Mouse (Mus musculus) WW6 (cell line): ENCODE data around the gene Pola1.
"Not testable (repeated sequence)": the region's sequence is repeated elsewhere in the genome, so short reads cannot be mapped to it uniquely, and the experiment has no call there.

Source experiments
- DNase-seq: peaks from one replicate; pipeline ENCODE4 v3.0.0-alpha.2; 2013; ENCODE audit warnings: low read depth, low spot score

The Pola1 gene

GRCm38 (mm10) chrX:93429738-93430260, 202.2 kb downstream of the Pola1 start:
- DNase-seq: no peak

- no peak for DNase-seq
These were observed 202.8 kb downstream of the Pola1 start for GRCm38 (mm10) chrX:93428956-93429737.

DNA sequence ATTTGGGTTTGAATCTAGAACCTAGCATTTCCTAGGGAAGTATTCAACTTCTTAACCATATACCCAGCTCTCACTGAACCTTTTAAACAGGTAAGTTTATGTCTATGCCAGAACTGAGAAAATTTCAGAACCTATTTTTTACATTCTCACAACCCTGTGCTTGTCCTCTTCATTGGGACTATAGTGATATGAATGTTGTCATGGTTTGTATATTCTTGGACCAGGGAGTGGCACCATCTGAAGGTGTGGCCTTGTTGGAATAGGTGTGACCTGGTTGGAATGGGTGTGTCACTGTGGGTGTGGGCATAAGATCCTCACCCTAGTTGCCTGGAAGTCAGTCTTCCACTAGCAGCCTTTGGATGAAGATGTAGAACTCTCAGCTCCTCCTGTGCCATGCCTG, 231.1 kb downstream of the Pola1 start:
- not testable (repeated sequence) for DNase-seq

GRCm38 (mm10) chrX:93397089-93397488, 234.9 kb downstream of the Pola1 start:
- DNase-seq: no peak

- DNase-seq: no peak
These were observed 254.5 kb downstream of the Pola1 start for GRCm38 (mm10) chrX:93377285-93377972.

DNA sequence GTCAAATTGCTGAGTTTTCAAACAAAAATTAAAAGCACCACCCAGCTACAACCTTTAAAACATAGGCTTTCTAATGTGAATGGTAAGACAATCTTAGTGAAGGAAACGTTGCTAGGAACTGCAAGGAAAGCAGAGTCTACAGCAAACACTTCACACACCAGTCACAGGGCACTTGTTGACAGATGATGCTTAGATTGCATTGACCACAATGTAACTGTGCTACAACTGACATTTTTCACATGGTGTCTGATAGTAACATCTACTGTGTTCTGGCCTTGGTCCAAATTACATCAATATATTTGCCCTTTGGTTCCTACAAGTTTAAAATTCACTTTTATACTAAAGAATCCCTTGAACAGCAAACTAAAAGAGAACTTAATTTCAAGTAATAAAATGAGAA, 258.5 kb downstream of the Pola1 start:
- DNase-seq: no peak

GRCm38 (mm10) chrX:93369708-93370107, 262.2 kb downstream of the Pola1 start:
- no peak for DNase-seq

DNA sequence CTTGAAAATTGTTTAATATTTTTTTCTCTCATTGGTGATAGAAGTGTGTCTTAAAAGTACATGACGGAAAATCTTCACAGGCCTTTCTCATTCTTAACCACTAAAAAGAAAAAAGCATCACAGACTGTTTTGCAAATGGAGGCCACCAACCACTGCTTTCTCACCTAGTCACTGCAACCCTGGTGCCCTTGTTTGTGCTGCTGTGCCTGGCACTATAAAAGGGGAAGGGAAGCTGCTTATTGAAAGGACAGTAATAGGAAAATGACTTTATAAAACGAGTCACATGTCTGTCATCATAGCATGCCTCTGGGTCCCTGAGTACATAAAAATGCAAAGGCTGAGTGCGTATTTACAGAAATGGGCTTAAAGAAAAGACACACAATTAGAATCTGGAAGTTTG, 263.7 kb downstream of the Pola1 start:
- DNase-seq: no peak

DNA sequence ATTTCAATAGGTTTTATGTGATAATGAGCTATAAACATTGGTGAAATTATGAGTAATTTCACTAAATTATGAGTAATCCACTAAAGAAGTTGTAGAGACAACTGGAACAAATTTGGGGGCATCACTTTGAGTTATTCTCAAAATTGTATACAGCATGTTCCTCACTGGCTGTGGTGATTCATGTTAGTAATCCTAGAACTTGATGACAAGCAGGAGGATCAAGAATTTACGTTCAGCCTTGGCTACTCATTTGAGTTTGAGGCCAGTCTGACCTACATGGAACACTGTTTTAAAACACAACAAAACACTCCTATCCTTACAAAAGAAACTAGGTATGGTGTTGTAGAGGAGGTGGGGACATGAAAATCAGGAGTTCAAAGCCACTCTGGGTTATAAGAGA, 310.6 kb downstream of the Pola1 start:
- no peak for DNase-seq

GRCm38 (mm10) chrX:93319979-93320378, 312.0 kb downstream of the Pola1 start:
- DNase-seq: no peak

DNA sequence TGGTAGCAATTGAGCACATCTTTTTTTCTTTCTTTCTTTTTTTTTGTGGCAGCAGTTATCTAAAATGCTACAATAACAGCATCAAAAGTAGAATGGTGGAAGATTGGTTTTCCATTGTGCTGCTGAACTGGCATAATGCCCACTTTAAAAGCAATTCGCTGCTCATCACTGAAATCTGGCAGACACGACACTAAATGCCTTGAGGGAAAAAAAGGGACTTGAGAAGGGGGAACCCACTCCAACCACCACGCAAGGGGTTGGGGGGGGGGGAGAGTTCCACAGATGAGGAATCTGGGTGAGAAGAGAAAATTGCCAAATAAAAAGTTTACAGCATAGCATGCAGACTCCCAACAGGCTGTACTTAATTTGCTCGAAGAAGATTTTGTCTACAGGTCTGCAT, 314.4 kb downstream of the Pola1 start:
- no peak for DNase-seq

GRCm38 (mm10) chrX:93305780-93306179, 326.2 kb downstream of the Pola1 start:
- no peak for DNase-seq

GRCm38 (mm10) chrX:93301798-93302197, 330.2 kb downstream of the Pola1 start:
- DNase-seq: no peak

- DNase-seq: no peak
These were observed 331.7 kb downstream of the Pola1 start for GRCm38 (mm10) chrX:93300183-93300815.

DNA sequence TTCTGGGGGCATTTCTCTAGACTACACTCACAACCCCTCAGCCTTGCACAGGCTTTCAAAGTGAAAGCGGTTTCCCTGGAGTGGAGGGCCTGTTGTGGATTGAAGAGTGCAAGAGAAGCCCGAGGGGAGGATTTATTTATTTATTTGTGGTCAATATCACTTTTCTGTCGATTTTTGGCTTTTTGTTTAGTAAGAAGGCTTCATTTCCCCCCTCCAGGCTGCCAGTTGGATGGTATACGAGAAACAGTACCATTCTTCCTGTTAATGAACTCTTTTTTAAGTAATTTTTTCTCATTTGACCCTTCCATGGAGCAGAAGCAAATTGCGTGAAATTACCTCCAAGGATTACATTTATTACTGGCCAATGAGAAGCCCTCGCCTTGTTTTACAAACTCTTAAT, 332.2 kb downstream of the Pola1 start:
- no peak for DNase-seq

GRCm38 (mm10) chrX:93299046-93299626, 332.8 kb downstream of the Pola1 start:
- DNase-seq: no peak

GRCm38 (mm10) chrX:93297001-93297441, 334.9 kb downstream of the Pola1 start:
- no peak for DNase-seq

GRCm38 (mm10) chrX:93295819-93296218, 336.1 kb downstream of the Pola1 start:
- no peak for DNase-seq

DNA sequence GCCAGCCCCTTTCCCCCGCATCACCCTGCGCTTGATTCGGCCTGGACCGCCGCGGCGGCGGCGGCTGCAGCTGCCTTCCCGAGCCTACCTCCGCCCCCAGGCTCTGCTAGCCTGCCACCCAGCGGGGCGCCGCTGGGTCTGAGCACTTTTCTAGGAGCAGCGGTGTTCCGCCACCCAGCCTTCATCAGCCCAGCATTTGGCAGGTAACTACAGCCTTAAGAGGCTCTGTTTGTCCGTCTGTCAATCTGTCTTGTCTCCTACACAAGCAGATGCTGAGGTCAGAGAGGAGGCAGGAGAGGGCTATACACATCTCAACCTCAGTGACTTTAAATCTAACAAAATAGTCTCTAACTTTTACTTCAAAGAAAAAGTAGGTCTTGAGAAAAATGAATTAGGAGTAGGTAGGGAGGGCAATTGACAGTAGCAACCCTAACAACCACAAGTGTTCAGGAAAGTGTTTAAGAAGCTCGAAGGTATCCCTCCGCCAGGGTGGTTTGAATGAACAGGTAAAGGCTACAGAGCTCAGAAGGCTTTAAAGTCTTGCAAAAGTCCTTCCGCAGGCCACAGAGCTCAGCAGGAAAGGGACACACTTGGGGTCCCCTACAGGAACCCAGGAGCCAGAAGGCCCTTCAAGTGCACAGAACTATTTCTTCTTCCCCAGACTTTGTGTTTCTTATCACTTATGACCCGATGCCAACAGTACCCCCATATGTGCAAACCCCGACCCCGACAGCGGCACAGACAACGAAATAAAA, 337.0 kb downstream of the Pola1 start:
- no peak for DNase-seq

GRCm38 (mm10) chrX:93292031-93292430, 339.9 kb downstream of the Pola1 start:
- no peak for DNase-seq

GRCm38 (mm10) chrX:93289851-93290380, 342.0 kb downstream of the Pola1 start:
- DNase-seq: no peak
